Mouse (Mus musculus): Measurements from ENCODE around the gene Alkbh2.

DNA sequence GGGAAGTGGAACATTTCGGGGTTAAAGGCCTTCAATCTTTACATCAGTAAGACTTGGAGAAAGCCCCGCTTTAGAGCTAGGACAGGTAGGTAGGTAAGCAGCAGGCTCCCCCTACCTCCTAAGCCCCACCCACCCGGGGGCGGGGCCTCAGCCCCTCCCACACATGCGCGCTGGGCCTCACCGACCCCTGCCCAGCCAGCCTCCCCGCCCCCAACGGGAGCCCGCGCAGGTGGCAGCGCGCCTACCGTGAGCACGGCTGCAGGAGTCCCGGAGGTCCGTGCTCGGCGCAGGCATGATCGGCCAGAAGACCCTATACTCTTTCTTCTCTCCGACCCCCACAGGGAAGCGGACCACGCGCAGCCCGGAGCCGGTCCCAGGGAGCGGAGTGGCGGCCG lies 2.2 kb upstream of the Alkbh2 start, which contains the start of gene Ung:
- TF ChIP-seq GATA1 (IDR thresholded peaks at IDR 0.05; ENCODE audit: low read length) (no peak), TAL1 (IDR thresholded peaks at IDR 0.05; ENCODE audit: low read length) (no peak)
